Mouse (Mus musculus) thymus, adult 2 months (tissue): ENCODE measurements around the gene Btbd2.

Experiments
- CTCF ChIP-seq: fragments of 200-500 bp; IDR thresholded peaks from 2 replicates; pipeline ENCODE4 v1.5.1; 2012; ENCODE audit warnings: mild to moderate bottlenecking, control low read depth, low read length, moderate library complexity, borderline replicate concordance; ENCODE audit not compliant: control insufficient read depth, poor library complexity, insufficient read depth; ENCODE audit errors: extremely low read depth
- POLR2A ChIP-seq: fragments of 200-500 bp; IDR thresholded peaks from 2 replicates; pipeline ENCODE4 v1.6.1; 2012; ENCODE audit warnings: mild to moderate bottlenecking, low read length, control low read depth, moderate library complexity; ENCODE audit not compliant: control insufficient read depth, poor library complexity, insufficient read depth; ENCODE audit errors: extremely low read depth

DNA sequence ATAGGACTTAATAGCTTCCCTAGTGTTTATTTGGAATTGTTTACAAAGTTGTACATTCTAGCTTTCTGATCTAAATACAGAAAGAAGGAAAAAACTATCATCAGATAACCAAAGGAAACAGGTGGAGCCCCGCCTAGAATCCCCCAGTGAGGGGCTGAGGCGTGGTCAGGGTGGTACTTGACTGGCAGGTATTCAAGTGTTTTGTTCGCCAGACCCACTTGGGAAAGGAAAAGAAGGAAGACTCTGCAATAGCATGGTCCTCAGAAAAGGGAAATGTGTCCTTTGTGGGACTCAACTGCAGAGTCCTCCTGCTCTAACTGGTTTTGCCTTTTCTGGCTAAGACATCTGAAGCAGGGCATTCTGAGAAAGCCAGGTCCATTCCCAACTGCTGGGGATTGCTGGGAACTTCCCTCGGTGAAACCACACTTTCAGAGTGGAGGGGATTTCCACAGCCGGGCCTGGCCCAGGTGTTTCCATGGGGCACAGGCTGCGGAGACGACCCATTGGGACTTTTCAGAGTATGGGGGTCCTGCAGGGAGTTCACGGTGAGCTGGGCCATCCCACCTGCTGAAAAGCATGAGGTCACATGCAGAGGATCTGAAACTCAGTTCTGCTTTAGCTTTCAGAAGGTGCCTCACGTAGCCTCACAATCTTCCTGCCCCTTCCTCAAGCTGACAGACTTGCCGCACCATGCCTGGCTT is 39.1 kb upstream of the Btbd2 start:
- TF ChIP-seq CTCF (no peak), POLR2A (no peak)
